Mouse (Mus musculus): ENCODE data around the gene Abhd12b. TPM values are rescaled to one million over a fixed set of nuclear protein-coding genes. Genes with fewer than 3 reads are reported as not detected.

Abhd12b gene
- polyA plus RNA-seq, 1 experiment: not detected

GRCm38 (mm10) chr12:70129105-70129504 is 24.8 kb upstream of the Abhd12b start:
- H3K27ac ChIP-seq (ENCODE audit: insufficient read depth, low read length): no peak overlapping the region
- no peak for TF ChIP-seq CTCF (IDR thresholded peaks at IDR 0.05; ENCODE audit: borderline replicate concordance, insufficient read depth, low read depth, low read length)
- TF ChIP-seq POLR2A (IDR thresholded peaks at IDR 0.05; ENCODE audit: borderline replicate concordance, insufficient read depth, low read length): no peak
- no peaks in the 10 kb centered on the region for H3K27me3 ChIP-seq (ENCODE audit: control insufficient read depth, insufficient read depth, low read length)
- no peak overlapping the region for H3K4me3 ChIP-seq (replicated peaks; ENCODE audit: insufficient read depth, low read depth, low read length)
- no peaks in the 10 kb centered on the region for H3K4me1 ChIP-seq (ENCODE audit: control insufficient read depth, insufficient read depth, low read length)
- DNase-seq: no peak
- 61% methylated on average over 5 of the region's 5 CpGs for WGBS

DNA sequence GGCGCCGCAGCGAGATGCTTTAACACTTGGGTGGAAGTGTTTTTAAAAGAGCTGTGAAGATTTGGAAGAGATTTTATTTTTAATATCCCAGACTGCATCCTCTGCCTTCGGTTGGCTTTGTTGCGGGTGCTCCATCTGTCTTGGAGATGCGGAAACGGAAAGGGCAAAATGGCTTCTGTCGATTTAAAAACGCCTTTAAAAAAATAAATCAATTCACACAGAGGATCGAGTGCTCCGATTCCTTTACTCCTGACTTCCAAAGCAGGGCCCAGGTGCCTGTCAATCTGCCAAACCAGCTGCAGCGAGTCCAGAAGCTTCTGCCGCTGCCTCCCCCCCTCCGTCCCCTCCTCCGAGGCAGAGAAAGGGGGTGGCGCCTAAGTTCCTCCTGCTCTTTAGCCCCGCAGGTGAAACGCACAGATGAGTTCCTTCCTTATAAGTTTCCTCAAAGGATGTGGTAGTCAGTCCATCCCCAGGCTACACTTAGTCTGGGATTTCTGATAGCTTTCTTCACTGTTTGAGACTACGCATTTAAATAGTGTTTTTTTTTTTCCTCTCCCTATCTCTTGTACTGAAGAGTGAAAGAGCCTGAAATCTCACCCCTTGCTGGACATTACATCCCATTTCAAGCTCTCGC is 22.8 kb upstream of the Abhd12b start:
- H3K27ac ChIP-seq (ENCODE audit: insufficient read depth, low read length): no peak overlapping the region
- no peaks in the 10 kb centered on the region for H3K4me1 ChIP-seq (ENCODE audit: control insufficient read depth, insufficient read depth, low read length)
- peak overlapping the region; percentile 75 for H3K4me3 ChIP-seq (replicated peaks; ENCODE audit: insufficient read depth, low read depth, low read length)
- 25% methylated on average over 20 of the region's 20 CpGs for WGBS
- H3K27me3 ChIP-seq (ENCODE audit: control insufficient read depth, insufficient read depth, low read length): no peaks in the 10 kb centered on the region
- DNase-seq: peak; percentile 43 to 53
- TF ChIP-seq POLR2A (IDR thresholded peaks at IDR 0.05; ENCODE audit: borderline replicate concordance, insufficient read depth, low read length): no peak
- TF ChIP-seq CTCF (IDR thresholded peaks at IDR 0.05; ENCODE audit: borderline replicate concordance, insufficient read depth, low read depth, low read length): no peak

DNA sequence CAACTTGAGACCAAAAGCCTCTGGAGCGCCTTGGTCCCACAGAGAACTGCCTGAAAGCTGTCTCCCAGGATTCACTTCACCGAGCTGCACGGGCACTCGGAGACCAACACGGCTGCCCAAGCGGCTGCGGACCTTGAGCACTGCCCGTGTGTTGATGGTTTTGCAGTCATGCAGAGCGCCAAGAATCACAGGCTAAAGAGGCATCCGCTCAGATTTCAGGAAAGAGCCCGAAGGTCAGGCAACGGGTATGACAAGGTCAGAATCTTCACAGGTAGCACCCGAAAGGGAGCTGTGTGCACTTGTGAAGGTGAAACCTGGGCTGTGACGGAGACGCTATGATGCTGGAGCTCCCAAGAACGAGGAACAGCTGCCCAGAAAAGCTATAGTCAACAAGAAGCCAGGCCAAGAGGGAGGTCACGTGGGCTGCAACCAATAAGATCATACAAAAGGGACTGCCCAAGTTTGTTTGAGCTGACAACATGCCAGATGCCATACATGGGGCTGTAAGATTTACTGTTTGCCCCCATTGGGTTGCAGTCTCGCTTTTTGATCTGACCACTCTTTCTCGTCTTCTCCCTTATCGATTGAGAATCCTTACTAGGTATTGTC is 19.2 kb upstream of the Abhd12b start:
- no peak for DNase-seq
- no peak for TF ChIP-seq CTCF (IDR thresholded peaks at IDR 0.05; ENCODE audit: borderline replicate concordance, insufficient read depth, low read depth, low read length)
- TF ChIP-seq POLR2A (IDR thresholded peaks at IDR 0.05; ENCODE audit: borderline replicate concordance, insufficient read depth, low read length): no peak

DNA sequence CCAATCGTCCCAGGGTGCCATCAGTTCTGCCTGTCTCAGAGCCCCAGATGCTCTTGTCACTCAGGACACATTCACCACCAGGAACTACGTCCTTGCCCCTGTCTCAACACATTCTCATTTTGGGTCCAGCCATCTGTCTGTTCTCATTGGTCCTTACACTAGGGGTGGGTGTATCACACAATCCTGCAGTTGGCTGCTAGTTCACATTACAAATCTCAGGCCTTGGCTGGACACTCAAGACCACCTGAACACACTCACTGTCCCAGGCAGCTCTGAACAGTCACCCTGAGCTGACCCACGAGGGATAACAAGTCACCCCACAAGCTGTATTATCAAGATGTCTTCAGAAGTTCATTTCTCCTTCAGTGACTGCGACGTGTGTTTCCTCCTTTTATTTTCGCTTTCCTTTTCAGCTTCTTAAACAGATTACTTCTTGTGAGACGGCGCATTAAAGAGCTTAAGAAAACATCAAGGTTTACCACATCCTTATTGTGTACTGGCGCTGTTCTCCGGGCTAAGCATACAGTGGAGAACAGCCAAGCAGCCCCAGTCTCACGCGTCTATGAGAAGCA is 17.7 kb upstream of the Abhd12b start:
- WGBS: 72% methylated on average over 12 of the region's 12 CpGs

More for the DNA sequence above, 19.2 kb upstream of the Abhd12b start:
- no peaks in the 10 kb centered on the region for H3K27me3 ChIP-seq (ENCODE audit: control insufficient read depth, insufficient read depth, low read length)
- 87% methylated on average over 20 of the region's 20 CpGs for WGBS
- H3K4me1 ChIP-seq (ENCODE audit: control insufficient read depth, insufficient read depth, low read length): no peaks in the 10 kb centered on the region
- H3K27ac ChIP-seq (ENCODE audit: insufficient read depth, low read length): no peak overlapping the region
- no peak overlapping the region for H3K4me3 ChIP-seq (replicated peaks; ENCODE audit: insufficient read depth, low read depth, low read length)

GRCm38 (mm10) chr12:70137095-70137494 is 16.8 kb upstream of the Abhd12b start:
- 66% methylated on average over 4 of the region's 4 CpGs for WGBS
- Histone ChIP-seq H3K27me3 (ENCODE audit: control insufficient read depth, insufficient read depth, low read length) (no peaks in the 10 kb centered on the region), H3K4me3 (replicated peaks; ENCODE audit: insufficient read depth, low read depth, low read length) (no peak overlapping the region), H3K4me1 (ENCODE audit: control insufficient read depth, insufficient read depth, low read length) (no peaks in the 10 kb centered on the region), H3K27ac (ENCODE audit: insufficient read depth, low read length) (no peak overlapping the region)
- TF ChIP-seq CTCF (IDR thresholded peaks at IDR 0.05; ENCODE audit: borderline replicate concordance, insufficient read depth, low read depth, low read length) (no peak), POLR2A (IDR thresholded peaks at IDR 0.05; ENCODE audit: borderline replicate concordance, insufficient read depth, low read length) (no peak)
- no peak for DNase-seq

More for the DNA sequence above, 17.7 kb upstream of the Abhd12b start:
- H3K4me1 ChIP-seq (ENCODE audit: control insufficient read depth, insufficient read depth, low read length): no peaks in the 10 kb centered on the region
- H3K27ac ChIP-seq (ENCODE audit: insufficient read depth, low read length): no peak overlapping the region
- no peak for DNase-seq
- TF ChIP-seq CTCF (IDR thresholded peaks at IDR 0.05; ENCODE audit: borderline replicate concordance, insufficient read depth, low read depth, low read length) (no peak), POLR2A (IDR thresholded peaks at IDR 0.05; ENCODE audit: borderline replicate concordance, insufficient read depth, low read length) (no peak)
- no peak overlapping the region for H3K4me3 ChIP-seq (replicated peaks; ENCODE audit: insufficient read depth, low read depth, low read length)
- no peaks in the 10 kb centered on the region for H3K27me3 ChIP-seq (ENCODE audit: control insufficient read depth, insufficient read depth, low read length)

DNA sequence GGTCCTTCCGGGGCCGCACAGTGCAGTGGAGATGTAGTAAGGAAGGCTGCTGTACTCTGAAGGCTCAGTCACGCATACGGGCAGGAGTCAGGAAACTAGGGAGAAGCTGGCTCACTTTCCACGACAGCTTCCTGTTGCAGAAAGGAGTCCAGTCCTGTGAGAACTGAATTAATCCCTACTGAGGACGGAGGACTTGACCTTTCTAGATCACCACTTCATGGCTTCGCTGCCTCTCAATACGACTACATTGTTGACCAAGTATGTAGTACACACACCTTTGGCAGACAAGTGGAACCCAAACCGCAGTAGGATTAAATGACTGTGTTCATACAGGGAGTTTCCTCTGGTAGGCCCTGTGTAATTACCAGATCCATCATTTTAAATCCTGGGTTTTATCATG is 16.3 kb upstream of the Abhd12b start:
- H3K27ac ChIP-seq (ENCODE audit: insufficient read depth, low read length): no peak overlapping the region
- 76% methylated on average over 9 of the region's 9 CpGs for WGBS
- no peaks in the 10 kb centered on the region for H3K4me1 ChIP-seq (ENCODE audit: control insufficient read depth, insufficient read depth, low read length)
- no peak for DNase-seq
- TF ChIP-seq CTCF (IDR thresholded peaks at IDR 0.05; ENCODE audit: borderline replicate concordance, insufficient read depth, low read depth, low read length) (no peak), POLR2A (IDR thresholded peaks at IDR 0.05; ENCODE audit: borderline replicate concordance, insufficient read depth, low read length) (no peak)
- H3K27me3 ChIP-seq (ENCODE audit: control insufficient read depth, insufficient read depth, low read length): no peaks in the 10 kb centered on the region
- no peak overlapping the region for H3K4me3 ChIP-seq (replicated peaks; ENCODE audit: insufficient read depth, low read depth, low read length)

DNA sequence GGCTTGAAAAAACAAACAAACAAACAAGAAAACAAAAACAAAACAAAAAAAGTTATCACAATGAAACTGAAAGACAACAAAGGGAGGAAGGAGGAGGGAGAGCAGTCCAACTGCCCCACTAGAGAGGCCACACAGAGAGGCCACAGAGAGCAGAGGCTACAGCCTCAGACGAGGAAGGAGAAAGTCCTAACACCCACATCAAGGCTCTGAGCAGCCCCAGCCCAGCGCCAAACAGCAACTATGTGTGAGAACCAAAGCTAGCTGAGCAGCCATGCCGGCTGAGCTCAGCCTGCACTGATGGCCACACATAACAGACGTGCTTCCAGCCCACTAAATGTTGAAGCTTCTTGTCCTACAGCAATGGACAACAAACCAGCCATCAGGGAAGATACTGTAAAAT is 14.1 kb upstream of the Abhd12b start:
- WGBS: 75% methylated on average over 4 of the region's 4 CpGs
- no peaks in the 10 kb centered on the region for H3K4me1 ChIP-seq (ENCODE audit: control insufficient read depth, insufficient read depth, low read length)
- TF ChIP-seq CTCF (IDR thresholded peaks at IDR 0.05; ENCODE audit: borderline replicate concordance, insufficient read depth, low read depth, low read length) (no peak), POLR2A (IDR thresholded peaks at IDR 0.05; ENCODE audit: borderline replicate concordance, insufficient read depth, low read length) (no peak)
- no peak overlapping the region for H3K4me3 ChIP-seq (replicated peaks; ENCODE audit: insufficient read depth, low read depth, low read length)
- no peak overlapping the region for H3K27ac ChIP-seq (ENCODE audit: insufficient read depth, low read length)
- no peak for DNase-seq
- no peaks in the 10 kb centered on the region for H3K27me3 ChIP-seq (ENCODE audit: control insufficient read depth, insufficient read depth, low read length)

DNA sequence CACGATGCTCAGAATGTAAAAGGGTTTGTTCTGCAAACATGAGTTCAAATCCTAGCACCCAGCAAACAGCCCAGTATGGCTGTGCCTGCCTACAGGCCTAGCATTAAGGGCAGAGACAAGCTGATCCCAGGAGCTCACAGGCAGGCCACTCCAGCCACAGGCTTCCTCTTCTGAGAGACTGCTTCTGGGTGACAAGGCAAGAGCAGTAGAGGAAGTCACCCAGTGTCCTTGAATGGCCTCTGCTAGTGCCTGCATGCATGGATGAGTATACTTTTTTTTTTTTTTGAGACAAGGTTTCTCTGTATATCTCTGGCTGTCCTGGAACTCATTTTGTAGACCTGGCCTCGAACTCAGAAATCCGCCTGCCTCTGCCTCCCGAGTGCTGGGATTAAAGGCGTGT is 13.4 kb upstream of the Abhd12b start:
- no peak for DNase-seq
- Histone ChIP-seq H3K4me3 (replicated peaks; ENCODE audit: insufficient read depth, low read depth, low read length) (no peak overlapping the region), H3K4me1 (ENCODE audit: control insufficient read depth, insufficient read depth, low read length) (no peaks in the 10 kb centered on the region), H3K27ac (ENCODE audit: insufficient read depth, low read length) (no peak overlapping the region), H3K27me3 (ENCODE audit: control insufficient read depth, insufficient read depth, low read length) (no peaks in the 10 kb centered on the region)
- TF ChIP-seq CTCF (IDR thresholded peaks at IDR 0.05; ENCODE audit: borderline replicate concordance, insufficient read depth, low read depth, low read length) (no peak), POLR2A (IDR thresholded peaks at IDR 0.05; ENCODE audit: borderline replicate concordance, insufficient read depth, low read length) (no peak)
- WGBS: 93% methylated on average over 5 of the region's 5 CpGs
